Mouse (Mus musculus) ES-E14 (cell line): ENCODE data around the gene Usp36.

ENCODE experiments used
- CHD2 ChIP-seq: IDR thresholded peaks from 2 replicates; pipeline ENCODE4 v1.6.1; 2014; ENCODE audit warnings: mild to moderate bottlenecking, low read depth, low read length, inconsistent platforms
- MAFK ChIP-seq: IDR thresholded peaks from 2 replicates; pipeline ENCODE4 v1.6.1; 2014; ENCODE audit warnings: mild to moderate bottlenecking, low read depth, low read length, inconsistent platforms; ENCODE audit not compliant: insufficient read depth
- ZC3H11A ChIP-seq: IDR thresholded peaks from 2 replicates; pipeline ENCODE4 v1.6.1; 2012; ENCODE audit warnings: low read depth, mild to moderate bottlenecking, inconsistent platforms, low read length, borderline replicate concordance

DNA sequence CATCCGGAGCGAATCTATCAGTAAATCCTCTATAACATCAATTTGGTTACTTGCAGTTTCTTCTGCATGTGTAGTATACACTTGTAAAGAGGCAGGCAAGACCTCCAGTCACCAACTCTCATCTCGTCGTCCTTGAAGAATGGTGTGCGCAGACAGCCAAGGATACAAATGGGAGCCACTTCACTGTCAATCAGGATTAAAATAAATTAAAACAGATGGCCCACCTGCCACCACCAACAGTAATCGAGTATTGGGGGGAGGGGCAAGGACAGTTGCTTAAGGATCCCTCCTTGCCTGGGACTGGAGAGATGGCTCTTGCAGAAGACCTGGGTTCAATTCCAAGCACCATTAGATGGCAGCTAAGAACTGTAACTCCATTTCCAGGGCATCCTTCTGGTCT, 2.6 kb upstream of the Usp36 start:
- no peak for TF ChIP-seq ZC3H11A
- no peak for TF ChIP-seq CHD2
- TF ChIP-seq MAFK, result no peak
